Mouse (Mus musculus) liver, embryonic 16.5 days (tissue): ENCODE measurements around the gene Ksr2. TPM values are rescaled to one million over a fixed set of nuclear protein-coding genes. Genes with fewer than 3 reads are reported as not detected.
"Not testable (repeated sequence)": the region's sequence is repeated elsewhere in the genome, so short reads cannot be mapped to it uniquely, and the experiment has no call there.

Experiments
- ATAC-seq: fragments of 200-750 bp; cut with Nextera tagmentation; 2 replicates; pipeline ENCODE4 v1.8.0; 2017; ENCODE audit warnings: low read depth, mild to moderate bottlenecking, moderate number of reproducible peaks, moderate library complexity
- H3K27ac ChIP-seq: fragments of 300-500 bp; sonication (generic); 2 replicates; pipeline ENCODE4 v1.5.1; 2014; ENCODE audit warnings: mild to moderate bottlenecking, low read length
- H3K27me3 ChIP-seq: fragments of 300-500 bp; sonication (generic); 2 replicates; pipeline ENCODE4 v1.6.1; 2014; ENCODE audit warnings: low read depth, low read length, mixed read lengths; ENCODE audit not compliant: control insufficient read depth, insufficient read depth
- H3K36me3 ChIP-seq: fragments of 300-500 bp; sonication (generic); 2 replicates; pipeline ENCODE4 v1.6.1; 2014; ENCODE audit warnings: mild to moderate bottlenecking; ENCODE audit not compliant: control insufficient read depth, insufficient read depth
- H3K4me1 ChIP-seq: fragments of 300-500 bp; sonication (generic); 2 replicates; pipeline ENCODE4 v1.6.1; 2014; ENCODE audit warnings: low read depth, low read length, mixed read lengths; ENCODE audit not compliant: control insufficient read depth
- H3K4me2 ChIP-seq: fragments of 300-500 bp; sonication (generic); 2 replicates; pipeline ENCODE4 v1.6.1; 2014; ENCODE audit warnings: low read depth, low read length, mixed read lengths
- H3K4me3 ChIP-seq: fragments of 300-500 bp; sonication (generic); 2 replicates; pipeline ENCODE4 v1.5.1; 2014; ENCODE audit warnings: low read depth, mild to moderate bottlenecking, low read length
- H3K9ac ChIP-seq: fragments of 300-500 bp; sonication (generic); 2 replicates; pipeline ENCODE4 v1.6.1; 2014; ENCODE audit warnings: low read depth, low read length
- H3K9me3 ChIP-seq: fragments of 300-500 bp; sonication (generic); replicated peaks from 2 replicates; pipeline ENCODE4 v1.6.1; 2016; ENCODE audit warnings: low read length; ENCODE audit not compliant: control insufficient read depth
- WGBS: fragments of 180-500 bp; shearing (Covaris S2); extraction: QIAGEN DNeasy Blood & Tissue Kit; methylation state at CpG from one replicate; pipeline ENCODE4 v1.1.7; 2014; ENCODE audit not compliant: insufficient replicate concordance; 5-methylcytosine and 5-hydroxymethylcytosine counted together
- polyA plus RNA-seq: library from polyadenylated mRNA; unstranded; fragments of >200 nt; fragmentation: Nextera tagmentation; extraction: Ambion mirVana; gene quantifications from 2 replicates; pipeline ENCODE4 v1.2.1, GENCODE M21; 2015

The Ksr2 gene
- polyA plus RNA-seq, 1 experiment from 2014 or later: 0.06 TPM

DNA sequence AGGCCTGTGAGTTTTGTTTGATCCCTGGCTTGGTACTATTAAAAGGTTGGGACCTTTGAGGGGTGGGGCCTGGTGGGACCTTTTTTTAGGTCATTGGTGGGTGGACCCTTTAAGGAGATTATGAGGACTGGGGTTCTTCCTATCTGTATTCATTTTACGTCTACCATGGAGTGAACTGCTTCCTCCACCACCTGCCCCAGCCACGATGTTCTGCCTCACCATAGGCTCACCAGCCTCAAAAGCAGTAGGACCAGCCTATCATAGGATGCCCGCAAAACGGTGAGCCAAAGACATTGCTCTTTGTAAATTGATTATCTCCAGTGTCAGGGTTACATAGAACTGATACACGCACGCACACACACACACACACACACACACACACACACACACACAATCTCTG, 16.4 kb upstream of the Ksr2 start:
- Histone ChIP-seq H3K27me3 (no peaks in the 10 kb centered on the region), H3K9me3 (no peaks in the 10 kb centered on the region), H3K4me1 (no peaks in the 10 kb centered on the region), H3K36me3 (no peaks in the 10 kb centered on the region), H3K9ac (no peak overlapping the region), H3K4me2 (no peak overlapping the region), H3K4me3 (no peak overlapping the region), H3K27ac (no peak overlapping the region)
- ATAC-seq: no peak
- WGBS: 56% methylated on average over 6 of the region's 6 CpGs

- Histone ChIP-seq H3K4me2 (no peak overlapping the region), H3K9me3 (no peaks in the 10 kb centered on the region), H3K4me3 (no peak overlapping the region), H3K36me3 (no peaks in the 10 kb centered on the region), H3K27me3 (no peaks in the 10 kb centered on the region), H3K4me1 (no peaks in the 10 kb centered on the region), H3K27ac (no peak overlapping the region), H3K9ac (no peak overlapping the region)
- no peak for ATAC-seq
- WGBS: 65% methylated on average over 4 of the region's 5 CpGs
Measured at GRCm38 (mm10) chr5:117398007-117398550, 15.7 kb upstream of the Ksr2 start.

- H3K36me3 ChIP-seq: no peaks in the 10 kb centered on the region
- no peak overlapping the region for H3K4me2 ChIP-seq
- H3K4me3 ChIP-seq: no peak overlapping the region
- H3K27ac ChIP-seq: no peak overlapping the region
- ATAC-seq: no peak
- H3K27me3 ChIP-seq: no peaks in the 10 kb centered on the region
- H3K9me3 ChIP-seq: no peaks in the 10 kb centered on the region
- no peak overlapping the region for H3K9ac ChIP-seq
- 71% methylated on average over 9 of the region's 9 CpGs for WGBS
- H3K4me1 ChIP-seq: no peaks in the 10 kb centered on the region
Measured at GRCm38 (mm10) chr5:117399281-117399680, 14.5 kb upstream of the Ksr2 start.

- no peaks in the 10 kb centered on the region for H3K27me3 ChIP-seq
- no peak overlapping the region for H3K9ac ChIP-seq
- no peak for ATAC-seq
- H3K36me3 ChIP-seq: no peaks in the 10 kb centered on the region
- H3K4me3 ChIP-seq: no peak overlapping the region
- H3K4me1 ChIP-seq: no peaks in the 10 kb centered on the region
- 69% methylated on average over 8 of the region's 8 CpGs for WGBS
- H3K9me3 ChIP-seq: no peaks in the 10 kb centered on the region
- no peak overlapping the region for H3K4me2 ChIP-seq
- no peak overlapping the region for H3K27ac ChIP-seq
Measured at GRCm38 (mm10) chr5:117403609-117404008, 10.2 kb upstream of the Ksr2 start.

DNA sequence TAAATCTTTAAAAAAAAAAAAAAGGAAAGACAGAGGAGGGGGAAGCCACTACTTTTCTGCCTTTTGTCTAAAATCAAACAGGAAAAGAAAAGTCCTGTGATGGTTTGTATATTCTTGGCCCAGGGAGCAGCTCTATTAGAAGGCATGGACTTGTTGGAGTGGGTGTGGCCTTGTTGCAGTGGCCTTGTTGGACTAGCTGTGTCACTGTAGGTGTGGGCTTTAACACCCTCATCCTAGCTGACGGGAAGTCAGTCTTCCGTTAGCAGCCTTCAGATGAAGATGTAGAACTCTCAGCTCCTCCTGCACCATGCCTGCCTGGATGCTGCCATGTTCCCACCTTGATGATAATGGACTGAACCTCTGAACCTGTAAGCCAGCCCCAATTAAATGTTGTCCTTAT, 9.1 kb upstream of the Ksr2 start:
- not testable (repeated sequence) for H3K27me3 ChIP-seq, ATAC-seq, H3K9me3 ChIP-seq, H3K9ac ChIP-seq, H3K27ac ChIP-seq, H3K4me1 ChIP-seq, H3K4me2 ChIP-seq, H3K4me3 ChIP-seq, H3K36me3 ChIP-seq
- 64% methylated on average over 2 of the region's 2 CpGs for WGBS

GRCm38 (mm10) chr5:117408216-117408615, 5.6 kb upstream of the Ksr2 start:
- no peaks in the 10 kb centered on the region for H3K9me3 ChIP-seq
- no peak for ATAC-seq
- no peak overlapping the region for H3K9ac ChIP-seq
- H3K27me3 ChIP-seq: peaks cover 18% of the 10 kb centered on the region
- no peak overlapping the region for H3K4me3 ChIP-seq
- H3K27ac ChIP-seq: no peak overlapping the region
- no peaks in the 10 kb centered on the region for H3K36me3 ChIP-seq
- 45% methylated on average over 4 of the region's 4 CpGs for WGBS
- H3K4me2 ChIP-seq: no peak overlapping the region
- H3K4me1 ChIP-seq: no peaks in the 10 kb centered on the region

- 40% methylated on average over 6 of the region's 6 CpGs for WGBS
- H3K9ac ChIP-seq: no peak overlapping the region
- no peaks in the 10 kb centered on the region for H3K36me3 ChIP-seq
- no peak overlapping the region for H3K27ac ChIP-seq
- no peak for ATAC-seq
- no peak overlapping the region for H3K4me2 ChIP-seq
- H3K4me1 ChIP-seq: no peaks in the 10 kb centered on the region; the same call in 1 of the 2 replicates
- H3K27me3 ChIP-seq: peaks cover 30% of the 10 kb centered on the region
- no peak overlapping the region for H3K4me3 ChIP-seq
- H3K9me3 ChIP-seq: no peaks in the 10 kb centered on the region
Measured at GRCm38 (mm10) chr5:117409369-117409768, 4.4 kb upstream of the Ksr2 start.

DNA sequence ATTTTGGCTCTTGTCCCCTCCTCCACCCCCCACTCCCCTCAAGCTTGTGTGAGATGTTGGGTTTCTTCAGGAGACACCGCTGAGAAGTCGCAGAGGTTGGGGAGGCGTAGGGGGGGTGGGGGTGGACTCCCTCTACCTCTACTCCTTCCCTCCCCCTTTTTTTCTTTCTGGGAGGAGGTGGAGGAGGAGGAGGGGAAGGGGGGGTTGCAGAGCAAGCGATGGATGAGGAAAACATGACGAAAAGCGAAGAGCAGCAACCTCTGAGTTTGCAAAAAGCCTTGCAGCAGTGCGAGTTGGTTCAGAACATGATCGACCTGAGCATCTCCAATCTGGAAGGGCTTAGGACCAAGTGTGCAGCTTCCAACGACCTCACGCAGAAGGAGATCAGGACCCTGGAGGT, 811 bp downstream of the Ksr2 start:
- H3K4me2 ChIP-seq: no peak overlapping the region
- WGBS: 8% methylated on average over 10 of the region's 10 CpGs
- no peak for ATAC-seq
- peaks cover 46% of the 10 kb centered on the region for H3K27me3 ChIP-seq
- no peak overlapping the region for H3K27ac ChIP-seq
- H3K36me3 ChIP-seq: no peaks in the 10 kb centered on the region
- no peak overlapping the region for H3K4me3 ChIP-seq
- no peaks in the 10 kb centered on the region; the same call in 1 of the 2 replicates for H3K4me1 ChIP-seq
- H3K9me3 ChIP-seq: no peaks in the 10 kb centered on the region
- no peak overlapping the region for H3K9ac ChIP-seq

DNA sequence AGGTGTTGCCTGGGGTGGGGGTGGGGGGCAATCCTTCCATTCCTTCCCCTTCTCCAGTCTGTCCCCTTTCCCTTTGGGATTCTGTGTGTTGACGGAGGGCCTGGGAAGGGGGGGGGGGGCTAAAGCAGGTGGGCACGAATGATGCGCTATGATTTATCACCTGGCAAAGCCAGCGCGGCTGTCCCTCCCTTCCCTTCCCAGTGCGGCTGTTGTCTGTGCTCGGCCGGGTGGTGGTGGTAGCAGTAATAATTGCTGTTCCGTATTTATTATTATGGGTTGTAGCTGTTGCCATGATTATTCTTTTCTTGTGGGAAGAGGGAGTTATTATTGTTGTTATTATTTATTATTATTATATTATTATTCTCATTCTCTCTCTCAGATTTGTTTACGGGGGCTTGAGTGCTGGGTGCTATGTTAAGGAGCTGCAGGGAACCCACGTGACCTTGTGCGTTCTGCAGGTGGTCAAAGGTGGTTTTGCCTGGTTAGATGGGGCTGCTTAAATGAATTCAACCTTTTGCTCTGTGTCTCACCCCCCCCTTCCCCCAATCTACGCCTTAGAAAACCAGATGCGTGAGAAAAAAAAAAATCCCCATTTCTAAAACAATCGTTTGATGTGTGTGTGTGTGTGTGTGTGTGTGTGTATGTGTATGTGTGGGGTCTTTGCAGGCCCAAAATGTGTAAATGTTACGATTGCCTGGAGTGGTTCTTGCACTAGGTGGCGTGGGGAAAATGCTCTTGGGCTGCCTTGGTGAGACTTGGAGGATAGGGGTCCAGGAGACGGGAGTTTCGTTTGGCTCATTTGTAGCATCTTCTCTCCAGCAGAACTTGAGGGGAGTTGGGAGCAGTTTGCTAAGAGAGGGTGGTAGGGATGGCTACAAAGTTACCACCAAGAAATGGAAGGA, 1.5 kb downstream of the Ksr2 start:
- H3K9me3 ChIP-seq: no peaks in the 10 kb centered on the region
- H3K4me2 ChIP-seq: no peak overlapping the region
- no peaks in the 10 kb centered on the region for H3K36me3 ChIP-seq
- no peak for ATAC-seq
- H3K4me3 ChIP-seq: no peak overlapping the region
- peaks cover 45% of the 10 kb centered on the region for H3K27me3 ChIP-seq
- no peak overlapping the region for H3K27ac ChIP-seq
- no peak overlapping the region for H3K9ac ChIP-seq
- 31% methylated on average over 19 of the region's 19 CpGs for WGBS
- H3K4me1 ChIP-seq: no peaks in the 10 kb centered on the region; the same call in 1 of the 2 replicates
